9 mouse cellular contexts compared by ENCODE assay signal in genomic region chr5:120467026-120467425, GRCm38 (mm10). TPM values are rescaled to one million over a fixed set of nuclear protein-coding genes. Genes with fewer than 3 reads are reported as not detected.
A peak's percentile ranks its signal among the peaks of the same experiment; 100 is the strongest.
DNase-seq lines count a peak whose midpoint lies in the region; ATAC-seq lines count a peak whose summit lies in the region.
"Had no signal": no experiment of that assay in that cellular context is flagged by ENCODE, and none has a peak within 500 bp of the region (broad histone marks: within the 10 kb centered on the region; RNA-seq: fewer than 3 reads in every experiment).

No protein-coding gene starts in this region.

- peaks cover 23% of the 10 kb centered on the region for H3K9me3 ChIP-seq in megakaryocyte, embryonic 14.5 days
- no peaks in the 10 kb centered on the region for H3K9me3 ChIP-seq in heart, embryonic 10.5 days
- no peaks in the 10 kb centered on the region for H3K9me3 ChIP-seq in kidney, embryonic 14.5 days (ENCODE audit: control insufficient read depth, low read length)
- no peaks in the 10 kb centered on the region for H3K9me3 ChIP-seq in midbrain, embryonic 15.5 days

- peak overlapping the region; percentile 32 for H3K4me2 ChIP-seq in kidney, embryonic 14.5 days (replicated peaks; ENCODE audit: low read depth, low read length)
- peak overlapping the region; percentile 26 for H3K4me2 ChIP-seq in midbrain, embryonic 15.5 days

- H3K27me3 ChIP-seq in megakaryocyte, embryonic 14.5 days (replicated peaks), result peaks cover 43% of the 10 kb centered on the region
- H3K27me3 ChIP-seq in heart, embryonic 10.5 days (ENCODE audit: insufficient read depth, poor library complexity, severe bottlenecking), result peaks cover 25% of the 10 kb centered on the region; the same call in 1 of the 2 replicates
- no peaks in the 10 kb centered on the region for H3K27me3 ChIP-seq in kidney, embryonic 14.5 days (ENCODE audit: control insufficient read depth, insufficient read depth, low read length)
- H3K27me3 ChIP-seq in midbrain, embryonic 15.5 days (replicated peaks), result 0 out of 2 replicates have a peak, but pooled peaks cover 4% of the 10 kb centered on the region

- H3K4me1 ChIP-seq in megakaryocyte, embryonic 14.5 days, result peaks cover 33% of the 10 kb centered on the region
- peaks cover 10% of the 10 kb centered on the region for H3K4me1 ChIP-seq in heart, embryonic 10.5 days
- no peaks in the 10 kb centered on the region for H3K4me1 ChIP-seq in kidney, embryonic 14.5 days (ENCODE audit: control insufficient read depth, insufficient read depth, low read length)
- no peaks in the 10 kb centered on the region; the same call in 1 of the 2 replicates for H3K4me1 ChIP-seq in midbrain, embryonic 15.5 days

- H3K27ac ChIP-seq in heart, embryonic 10.5 days, result peak overlapping the region; percentile 53
- no peak overlapping the region for H3K27ac ChIP-seq in kidney, embryonic 14.5 days (ENCODE audit: low read depth, low read length)
- H3K27ac ChIP-seq in midbrain, embryonic 15.5 days, result no peak overlapping the region

- 10% methylated on average over 4 of the region's 4 CpGs for WGBS in heart, embryonic 10.5 days
- 6% methylated on average over 4 of the region's 4 CpGs for WGBS in kidney, embryonic 14.5 days
- 13% methylated on average over 4 of the region's 4 CpGs for WGBS in midbrain, embryonic 15.5 days

- peak overlapping the region; percentile 28; the same call in 1 of the 2 replicates for H3K9ac ChIP-seq in kidney, embryonic 14.5 days (ENCODE audit: low read depth, low read length)
- no peak overlapping the region for H3K9ac ChIP-seq in midbrain, embryonic 15.5 days

- peak overlapping the region; percentile 35 for H3K4me3 ChIP-seq in megakaryocyte, embryonic 14.5 days (replicated peaks)
- peak overlapping the region; percentile 50 for H3K4me3 ChIP-seq in heart, embryonic 10.5 days
- peak overlapping the region; percentile 27 for H3K4me3 ChIP-seq in kidney, embryonic 14.5 days (ENCODE audit: low read length)
- peak overlapping the region; percentile 20 for H3K4me3 ChIP-seq in midbrain, embryonic 15.5 days

- no peaks in the 10 kb centered on the region for H3K36me3 ChIP-seq in megakaryocyte, embryonic 14.5 days (replicated peaks; ENCODE audit: low read length)
- H3K36me3 ChIP-seq in heart, embryonic 10.5 days, result no peaks in the 10 kb centered on the region
- no peaks in the 10 kb centered on the region for H3K36me3 ChIP-seq in kidney, embryonic 14.5 days (ENCODE audit: control insufficient read depth, insufficient read depth, low read length)
- H3K36me3 ChIP-seq in midbrain, embryonic 15.5 days (replicated peaks), result no peaks in the 10 kb centered on the region

- DNase-seq in heart, embryonic 10.5 days (ENCODE audit: low spot score), result no peak
- DNase-seq in layer of hippocampus, adult 8-10 months (ENCODE audit: low spot score in 2 of 2), result no peak
- no peak for DNase-seq in urinary bladder, postnatal 10 days (ENCODE audit: low spot score)

- ATAC-seq in megakaryocyte, adult 5-6 weeks (ENCODE audit: poor library complexity, severe bottlenecking), result no peak
- peak; percentile 76; the same call in 1 of the 2 replicates for ATAC-seq in kidney, embryonic 14.5 days (ENCODE audit: low FRiP score, low TSS enrichment)
- ATAC-seq in midbrain, embryonic 15.5 days (replicated peaks), result no peak
- no peak for ATAC-seq in erythroblast, adult 5-6 weeks (replicated peaks; ENCODE audit: low FRiP score, poor library complexity, severe bottlenecking)

RNA-seq across cellular contexts. Expression of gene Sdsl, which starts 5.6 kb away (rescaled TPM):
- 1.3 and 5.3 TPM in 2 replicates for polyA plus RNA-seq in megakaryocyte, embryonic 14.5 days (2012; ENCODE audit: insufficient read depth, low replicate concordance)
- total RNA-seq in megakaryocyte, adult 5-6 weeks (2015), result 0.49 TPM in 1 of 2 replicates, not detected in the other
- 0.55 and 0.61 TPM in 2 replicates for total RNA-seq in megakaryocyte, adult 5-6 weeks (2017)
- 7.5 and 7.7 TPM in 2 replicates for polyA plus RNA-seq in heart, embryonic 10.5 days (2016; fragmentation: Nextera tagmentation; extraction: Ambion mirVana)
- 10.5 and 12.5 TPM in 2 replicates for polyA plus RNA-seq in kidney, embryonic 14.5 days (2014; fragmentation: Nextera tagmentation; extraction: Ambion mirVana)
- polyA plus RNA-seq in midbrain, embryonic 15.5 days (2015; fragmentation: Nextera tagmentation; extraction: Ambion mirVana), result 5.6 and 6.0 TPM in 2 replicates
- not detected in 2 replicates for total RNA-seq in erythroblast, adult 5-6 weeks (2015; ENCODE audit: low replicate concordance)
- total RNA-seq in erythroblast, adult 5-6 weeks (2017; ENCODE audit: low replicate concordance), result 3.4 and 3.9 TPM in 2 replicates
- 10 to 100 TPM in 3 of 4 experiments, 1 to 10 TPM in 1; 7.5 to 11.6 (median 10.6) TPM for total RNA-seq in layer of hippocampus, adult 8-10 months (2022)

RNA-seq across cellular contexts. Expression of gene Sds, which starts 9.3 kb away (rescaled TPM):
- polyA plus RNA-seq in megakaryocyte, embryonic 14.5 days (2012; ENCODE audit: insufficient read depth, low replicate concordance), result not detected in 2 replicates
- not detected in 2 replicates for total RNA-seq in megakaryocyte, adult 5-6 weeks (2015)
- not detected in 2 replicates for total RNA-seq in megakaryocyte, adult 5-6 weeks (2017)
- 0.16 and 0.23 TPM in 2 replicates for polyA plus RNA-seq in heart, embryonic 10.5 days (2016; fragmentation: Nextera tagmentation; extraction: Ambion mirVana)
- not detected in 2 replicates for polyA plus RNA-seq in kidney, embryonic 14.5 days (2014; fragmentation: Nextera tagmentation; extraction: Ambion mirVana)
- 0.36 TPM in 1 of 2 replicates, not detected in the other for polyA plus RNA-seq in midbrain, embryonic 15.5 days (2015; fragmentation: Nextera tagmentation; extraction: Ambion mirVana)
- not detected in 2 replicates for total RNA-seq in erythroblast, adult 5-6 weeks (2015; ENCODE audit: low replicate concordance)
- total RNA-seq in erythroblast, adult 5-6 weeks (2017; ENCODE audit: low replicate concordance), result not detected in 2 replicates
- under 1 TPM in 2 of 4 experiments, not detected in 2; 0.82 to 0.91 TPM for total RNA-seq in layer of hippocampus, adult 8-10 months (2022)
- total RNA-seq: hematopoietic stem cell, adult 5-6 weeks had no signal

RNA-seq across cellular contexts. Expression of gene Lhx5, which starts 35.5 kb away (rescaled TPM):
- not detected in 2 replicates for polyA plus RNA-seq in megakaryocyte, embryonic 14.5 days (2012; ENCODE audit: insufficient read depth, low replicate concordance)
- total RNA-seq in megakaryocyte, adult 5-6 weeks (2015), result not detected in 2 replicates
- not detected in 2 replicates for total RNA-seq in megakaryocyte, adult 5-6 weeks (2017)
- polyA plus RNA-seq in heart, embryonic 10.5 days (2016; fragmentation: Nextera tagmentation; extraction: Ambion mirVana), result 0.05 TPM in 1 of 2 replicates, not detected in the other
- polyA plus RNA-seq in kidney, embryonic 14.5 days (2014; fragmentation: Nextera tagmentation; extraction: Ambion mirVana), result not detected in 2 replicates
- 36.8 and 41.5 TPM in 2 replicates for polyA plus RNA-seq in midbrain, embryonic 15.5 days (2015; fragmentation: Nextera tagmentation; extraction: Ambion mirVana)
- total RNA-seq in erythroblast, adult 5-6 weeks (2015; ENCODE audit: low replicate concordance), result not detected in 2 replicates
- total RNA-seq in erythroblast, adult 5-6 weeks (2017; ENCODE audit: low replicate concordance), result not detected in 2 replicates
- under 1 TPM in 2 of 4 experiments, not detected in 2; 0.10 to 0.11 TPM for total RNA-seq in layer of hippocampus, adult 8-10 months (2022)
- total RNA-seq: hematopoietic stem cell, adult 5-6 weeks had no signal

RNA-seq across cellular contexts. Expression of gene Plbd2, which starts 36.4 kb away (rescaled TPM):
- polyA plus RNA-seq in megakaryocyte, embryonic 14.5 days (2012; ENCODE audit: insufficient read depth, low replicate concordance), result 17.5 and 24.3 TPM in 2 replicates
- 7.8 and 10.5 TPM in 2 replicates for total RNA-seq in megakaryocyte, adult 5-6 weeks (2015)
- total RNA-seq in megakaryocyte, adult 5-6 weeks (2017), result 7.9 and 10.2 TPM in 2 replicates
- 43.9 and 46.6 TPM in 2 replicates for polyA plus RNA-seq in heart, embryonic 10.5 days (2016; fragmentation: Nextera tagmentation; extraction: Ambion mirVana)
- 41.5 and 44.5 TPM in 2 replicates for polyA plus RNA-seq in kidney, embryonic 14.5 days (2014; fragmentation: Nextera tagmentation; extraction: Ambion mirVana)
- polyA plus RNA-seq in midbrain, embryonic 15.5 days (2015; fragmentation: Nextera tagmentation; extraction: Ambion mirVana), result 36.8 and 37.2 TPM in 2 replicates
- total RNA-seq in erythroblast, adult 5-6 weeks (2015; ENCODE audit: low replicate concordance), result 1.7 and 7.7 TPM in 2 replicates
- 1.4 and 3.8 TPM in 2 replicates for total RNA-seq in erythroblast, adult 5-6 weeks (2017; ENCODE audit: low replicate concordance)
- total RNA-seq in layer of hippocampus, adult 8-10 months (2022), result 10 to 100 TPM; 57.9 to 76.5 (median 66.5) TPM

RNA-seq across cellular contexts. Expression of gene Slc8b1, which starts 43.9 kb away (rescaled TPM):
- polyA plus RNA-seq in megakaryocyte, embryonic 14.5 days (2012; ENCODE audit: insufficient read depth, low replicate concordance), result 3.0 and 5.3 TPM in 2 replicates
- 31.7 and 36.8 TPM in 2 replicates for total RNA-seq in megakaryocyte, adult 5-6 weeks (2015)
- 44.1 and 60.5 TPM in 2 replicates for total RNA-seq in megakaryocyte, adult 5-6 weeks (2017)
- polyA plus RNA-seq in heart, embryonic 10.5 days (2016; fragmentation: Nextera tagmentation; extraction: Ambion mirVana), result 4.2 and 5.9 TPM in 2 replicates
- polyA plus RNA-seq in kidney, embryonic 14.5 days (2014; fragmentation: Nextera tagmentation; extraction: Ambion mirVana), result 4.5 and 6.0 TPM in 2 replicates
- 1.6 and 2.5 TPM in 2 replicates for polyA plus RNA-seq in midbrain, embryonic 15.5 days (2015; fragmentation: Nextera tagmentation; extraction: Ambion mirVana)
- total RNA-seq in erythroblast, adult 5-6 weeks (2015; ENCODE audit: low replicate concordance), result 14.2 and 17.1 TPM in 2 replicates
- total RNA-seq in erythroblast, adult 5-6 weeks (2017; ENCODE audit: low replicate concordance), result 6.1 and 8.4 TPM in 2 replicates
- total RNA-seq in layer of hippocampus, adult 8-10 months (2022), result 10 to 100 TPM in 1 of 4 experiments, 1 to 10 TPM in 3; 9.6 to 10.8 (median 9.8) TPM

Comparison
In these comparisons a context has a peak if more than half of its experiments do, and no peak if none do; other contexts are left out.
1. RNA of gene Lhx5, which starts 35.5 kb away (polyA plus RNA-seq): 36.8 to 41.5 TPM in midbrain, embryonic 15.5 days; 0.05 TPM in heart, embryonic 10.5 days, not detected in megakaryocyte, embryonic 14.5 days and not detected in kidney, embryonic 14.5 days; every median in the first group is over 10 times any median in the second.
2. Peak in every context shown above with its lines, with median percentiles within 50 percentile points of each other: H3K4me3 ChIP-seq.